Mouse (Mus musculus) embryonic facial prominence, embryonic 14.5 days (tissue): ENCODE measurements around the gene Edc4. TPM values are rescaled to one million over a fixed set of nuclear protein-coding genes. Genes with fewer than 3 reads are reported as not detected.
A peak's percentile ranks its signal among the peaks of the same experiment; 100 is the strongest.

Source experiments
- ATAC-seq: fragments of 200-750 bp; cut with Nextera tagmentation; 2 replicates; pipeline ENCODE4 v1.8.0; 2017; ENCODE audit warnings: low read depth, moderate number of reproducible peaks, moderate TSS enrichment
- DNase-seq: peaks from one replicate; pipeline ENCODE4 v3.0.0-alpha.2; 2015; ENCODE audit warnings: low spot score
- H3K27ac ChIP-seq: fragments of 300-500 bp; sonication (generic); replicated peaks from 2 replicates; pipeline ENCODE4 v1.5.1; 2014; ENCODE audit warnings: low read depth, mild to moderate bottlenecking, low read length, moderate library complexity
- H3K27me3 ChIP-seq: fragments of 300-500 bp; sonication (generic); replicated peaks from 2 replicates; pipeline ENCODE4 v1.6.1; 2014; ENCODE audit warnings: low read length; ENCODE audit not compliant: control insufficient read depth, insufficient read depth
- H3K36me3 ChIP-seq: fragments of 300-500 bp; sonication (generic); 2 replicates; pipeline ENCODE4 v1.6.1; 2014; ENCODE audit warnings: low read length, mixed read lengths; ENCODE audit not compliant: control insufficient read depth, insufficient read depth
- H3K4me1 ChIP-seq: fragments of 300-500 bp; sonication (generic); 2 replicates; pipeline ENCODE4 v1.6.1; 2014; ENCODE audit warnings: antibody characterized with exemption, low read length; ENCODE audit not compliant: control insufficient read depth, insufficient read depth
- H3K4me2 ChIP-seq: fragments of 300-500 bp; sonication (generic); 2 replicates; pipeline ENCODE4 v1.6.1; 2014; ENCODE audit warnings: low read depth, mild to moderate bottlenecking, low read length, moderate library complexity, mixed read lengths
- H3K4me3 ChIP-seq: fragments of 300-500 bp; sonication (generic); 2 replicates; pipeline ENCODE4 v1.5.1; 2014; ENCODE audit warnings: low read depth, mild to moderate bottlenecking, low read length
- H3K9ac ChIP-seq: fragments of 300-500 bp; sonication (generic); 2 replicates; pipeline ENCODE4 v1.6.1; 2014; ENCODE audit warnings: low read depth, mild to moderate bottlenecking, low read length, moderate library complexity, mixed read lengths
- H3K9me3 ChIP-seq: fragments of 300-500 bp; sonication (generic); 2 replicates; pipeline ENCODE4 v1.6.1; 2016; ENCODE audit warnings: low read length; ENCODE audit not compliant: control insufficient read depth
- WGBS: fragments of 180-500 bp; shearing (Covaris S2); extraction: QIAGEN DNeasy Blood & Tissue Kit; methylation state at CpG from one replicate; pipeline ENCODE4 v1.1.7; 2014; 5-methylcytosine and 5-hydroxymethylcytosine counted together
- polyA plus RNA-seq: library from polyadenylated mRNA; unstranded; fragments of >200 nt; fragmentation: Nextera tagmentation; extraction: Ambion mirVana; gene quantifications from 2 replicates; pipeline ENCODE4 v1.2.1, GENCODE M21; 2014

Edc4 gene
- polyA plus RNA-seq, 1 experiment from 2014 or later = 35.8 TPM

DNA sequence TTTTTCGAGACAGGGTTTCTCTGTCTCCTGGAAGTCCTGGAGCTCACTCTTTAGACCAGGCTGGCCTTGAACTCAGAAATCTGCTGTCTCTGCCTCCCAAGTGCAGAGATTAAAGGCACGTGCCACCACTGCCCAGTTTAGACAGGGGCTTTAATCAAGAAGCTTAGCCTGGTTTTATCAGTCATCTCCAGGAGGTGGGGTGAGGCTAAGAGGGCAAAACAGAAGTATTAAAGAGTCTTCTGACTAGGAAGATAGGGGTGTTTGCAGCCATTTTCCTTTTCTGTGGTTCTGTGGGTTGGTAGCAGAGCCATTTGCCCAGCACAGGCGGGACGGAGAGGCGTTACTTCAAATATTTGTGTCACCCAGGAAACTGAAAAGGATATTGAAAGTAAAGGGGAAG, 21.4 kb upstream of the Edc4 start:
- peak overlapping the region; percentile 52; the same call in 1 of the 2 replicates for H3K4me2 ChIP-seq
- H3K36me3 ChIP-seq = peaks cover 15% of the 10 kb centered on the region
- 75% methylated on average over 5 of the region's 5 CpGs for WGBS
- H3K27me3 ChIP-seq = no peaks in the 10 kb centered on the region
- H3K27ac ChIP-seq = peak overlapping the region; percentile 84
- no peak overlapping the region for H3K4me3 ChIP-seq
- peaks cover 33% of the 10 kb centered on the region for H3K4me1 ChIP-seq
- no peak for DNase-seq
- no peak for ATAC-seq
- no peak overlapping the region for H3K9ac ChIP-seq
- no peaks in the 10 kb centered on the region for H3K9me3 ChIP-seq

DNA sequence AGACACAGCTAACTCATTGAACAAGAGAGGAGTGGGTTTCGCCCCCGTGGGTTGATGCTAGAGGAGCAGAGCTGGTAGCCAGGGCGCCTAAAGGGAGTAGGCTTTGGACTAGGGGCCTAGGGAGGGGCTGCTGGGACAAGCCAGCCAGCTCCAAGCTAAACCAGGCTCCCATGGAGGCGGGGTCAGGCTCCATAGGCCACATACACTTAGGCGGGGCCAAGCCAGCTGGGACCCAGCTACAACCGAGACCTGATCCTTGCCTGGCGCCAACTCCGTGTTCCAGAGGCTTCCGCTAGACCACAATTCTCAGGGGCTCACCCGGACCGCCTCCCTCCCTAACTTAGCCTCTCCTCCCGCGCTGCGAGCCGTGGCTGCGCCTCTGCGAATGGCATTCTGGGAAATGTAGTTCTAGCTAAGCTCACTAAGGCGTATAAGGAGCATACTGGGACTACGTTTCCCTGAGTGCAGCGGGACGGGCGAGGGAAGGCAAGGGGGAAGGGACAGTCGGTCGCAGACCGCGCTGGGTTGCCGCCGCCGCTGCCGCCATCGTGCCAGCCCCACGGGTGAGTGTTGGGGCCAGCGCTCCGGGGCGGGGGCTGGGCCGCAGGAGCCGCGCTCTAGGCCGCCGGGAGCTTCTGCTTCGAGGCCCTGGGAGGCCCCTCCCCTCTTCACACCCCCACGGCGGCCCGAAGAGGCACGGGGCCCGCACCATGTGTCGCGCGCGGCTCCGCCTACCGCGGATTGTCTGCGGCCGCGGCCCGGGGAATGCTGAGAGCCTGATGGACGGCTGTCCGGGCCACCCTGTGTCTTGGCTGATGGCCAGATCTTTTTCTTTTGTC, 20.3 kb upstream of the Edc4 start, which contains the start of gene Nutf2:
Nutf2 (plus strand) TSS at position 438 of the 839 bp plus-strand sequence.
- H3K27me3 ChIP-seq = no peaks in the 10 kb centered on the region
- H3K9me3 ChIP-seq = no peaks in the 10 kb centered on the region
- DNase-seq = peak; percentile 100
- H3K27ac ChIP-seq = peak within 1 kb of the TSS; percentile 84
- H3K4me3 ChIP-seq = peak within 1 kb of the TSS; percentile 96
- under 1% methylated on average over 26 of the region's 59 CpGs for WGBS
- peak within 1 kb of the TSS; percentile 94 for H3K9ac ChIP-seq
- H3K4me1 ChIP-seq = peaks cover 33% of the 10 kb centered on the region
- ATAC-seq = peak; percentile 98
- peaks cover 16% of the 10 kb centered on the region for H3K36me3 ChIP-seq
- H3K4me2 ChIP-seq = peak within 1 kb of the TSS; percentile 84

DNA sequence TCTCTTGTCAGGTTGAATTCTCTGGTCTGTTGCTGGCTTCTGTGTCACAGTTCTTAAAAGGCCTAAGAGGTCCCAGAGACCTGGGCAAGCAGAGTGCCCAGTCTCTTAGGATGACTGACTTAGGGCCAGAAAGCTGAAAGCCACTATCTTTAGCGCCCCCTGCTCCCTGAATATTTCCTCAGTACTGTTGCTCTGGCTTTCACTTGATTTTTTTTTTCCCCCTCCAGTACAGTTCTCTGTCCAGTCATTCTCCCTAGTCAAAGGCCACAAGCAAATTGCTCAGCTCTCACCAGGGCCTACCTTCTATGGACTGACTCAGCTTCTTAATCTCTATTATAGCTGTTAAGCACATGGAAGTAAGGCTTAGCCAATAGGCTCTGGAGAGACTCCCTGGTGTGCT, 18.7 kb upstream of the Edc4 start:
- Histone ChIP-seq H3K4me2 (peak overlapping the region; percentile 84), H3K36me3 (peaks cover 30% of the 10 kb centered on the region), H3K9ac (peak overlapping the region; percentile 94), H3K9me3 (no peaks in the 10 kb centered on the region), H3K27ac (no peak overlapping the region), H3K4me1 (peaks cover 24% of the 10 kb centered on the region), H3K4me3 (peak overlapping the region; percentile 96), H3K27me3 (no peaks in the 10 kb centered on the region)
- 8% methylated on average over 1 of the region's 1 CpGs for whole genome bisulfite sequencing
- DNase-seq (no peak), ATAC-seq (no peak)

DNA sequence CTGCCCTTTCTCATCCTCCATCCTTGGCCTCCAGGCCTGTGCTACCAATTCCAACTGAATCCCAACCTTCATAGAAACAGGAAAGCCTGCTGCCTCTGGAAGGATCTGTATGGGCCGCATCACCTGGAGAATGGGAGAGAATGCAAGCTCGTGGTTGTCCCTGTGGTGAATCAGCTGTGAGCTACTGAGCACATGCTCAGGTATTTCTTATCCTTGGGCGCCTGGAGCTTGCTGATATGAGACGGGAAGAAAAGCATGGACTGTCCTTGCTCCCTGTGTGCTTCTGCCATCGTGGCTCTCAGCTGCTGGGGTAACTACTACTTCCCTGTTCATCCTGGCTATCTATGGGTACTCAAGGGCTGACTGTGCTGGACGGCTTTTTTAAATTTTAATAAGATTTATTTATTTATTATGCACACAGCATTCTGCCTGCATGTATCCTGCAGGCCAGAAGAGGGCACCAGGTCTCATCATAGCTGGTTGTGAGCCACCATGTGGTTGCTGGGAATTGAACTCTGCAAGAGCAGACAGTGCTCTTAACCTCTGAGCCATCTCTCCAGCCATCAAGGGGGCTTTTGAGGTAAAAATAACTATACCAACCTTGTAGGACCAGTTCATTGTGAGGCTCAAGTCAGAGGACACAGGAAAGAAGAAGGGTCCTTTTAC, 14.2 kb upstream of the Edc4 start:
- Histone ChIP-seq H3K9me3 (no peaks in the 10 kb centered on the region), H3K4me2 (no peak overlapping the region), H3K9ac (no peak overlapping the region), H3K4me1 (peaks cover 7% of the 10 kb centered on the region), H3K4me3 (no peak overlapping the region), H3K27ac (no peak overlapping the region), H3K27me3 (no peaks in the 10 kb centered on the region), H3K36me3 (peaks cover 64% of the 10 kb centered on the region)
- ATAC-seq (no peak), DNase-seq (no peak)
- WGBS = 84% methylated on average over 6 of the region's 6 CpGs

DNA sequence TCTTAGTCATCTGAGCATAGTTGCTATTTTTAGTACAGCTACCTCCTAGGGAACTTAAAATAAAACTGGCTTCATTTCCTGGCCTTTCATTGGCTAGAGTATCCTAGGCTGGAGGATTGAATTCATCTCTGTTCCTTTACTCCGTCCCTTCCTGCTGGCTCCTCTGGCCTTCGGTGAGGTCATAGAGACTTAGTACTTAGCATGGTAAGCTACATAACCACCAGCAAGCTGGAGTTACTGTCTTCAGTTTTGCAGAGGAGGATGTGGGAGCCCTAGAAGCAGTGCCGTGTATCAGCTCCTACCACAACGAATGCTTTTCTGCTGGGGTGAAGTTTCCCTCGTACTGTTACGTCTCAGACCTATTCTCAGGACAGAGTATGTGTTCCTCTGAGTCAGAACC, 6.4 kb upstream of the Edc4 start:
- H3K9ac ChIP-seq = no peak overlapping the region
- 77% methylated on average over 6 of the region's 6 CpGs for WGBS
- DNase-seq (no peak), ATAC-seq (no peak)
- no peaks in the 10 kb centered on the region for H3K27me3 ChIP-seq
- no peak overlapping the region for H3K4me2 ChIP-seq
- H3K4me1 ChIP-seq = no peaks in the 10 kb centered on the region
- H3K4me3 ChIP-seq = no peak overlapping the region
- no peaks in the 10 kb centered on the region for H3K9me3 ChIP-seq
- peaks cover 78% of the 10 kb centered on the region for H3K36me3 ChIP-seq
- H3K27ac ChIP-seq = no peak overlapping the region

DNA sequence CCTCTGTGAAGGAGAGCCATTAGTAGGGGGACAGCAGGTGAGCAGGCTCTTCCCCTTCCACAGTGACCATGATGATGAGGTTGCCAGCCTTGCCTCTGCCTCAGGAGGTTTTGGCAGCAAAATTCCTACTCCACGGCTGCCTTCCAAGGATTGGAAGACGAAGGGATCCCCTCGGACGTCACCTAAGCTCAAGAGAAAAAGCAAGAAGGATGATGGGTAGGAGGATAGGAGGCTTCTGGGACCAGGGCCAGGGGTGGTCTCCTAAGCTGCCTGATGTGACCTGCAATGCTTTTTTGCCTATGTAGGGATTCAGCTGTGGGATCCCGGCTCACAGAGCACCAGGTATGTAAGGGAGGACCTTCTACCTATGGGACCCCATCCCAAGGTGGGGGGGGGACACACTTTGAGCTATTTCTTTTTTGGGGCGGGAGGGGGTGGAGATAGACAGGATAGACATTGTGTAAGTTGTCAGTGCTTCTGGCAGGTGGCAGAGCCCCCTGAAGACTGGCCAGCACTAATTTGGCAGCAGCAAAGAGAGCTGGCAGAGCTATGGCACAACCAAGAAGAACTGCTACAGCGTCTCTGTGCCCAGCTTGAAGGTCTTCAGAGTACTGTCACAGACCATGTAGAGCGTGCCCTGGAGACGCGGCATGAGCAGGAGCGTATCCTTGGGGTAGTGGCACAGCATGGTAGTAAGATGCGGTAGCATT, 9.2 kb downstream of the Edc4 start:
- H3K36me3 ChIP-seq = peaks cover 88% of the 10 kb centered on the region
- H3K9me3 ChIP-seq = no peaks in the 10 kb centered on the region
- H3K9ac ChIP-seq = no peak overlapping the region
- 95% methylated on average over 12 of the region's 12 CpGs for WGBS
- H3K27me3 ChIP-seq = no peaks in the 10 kb centered on the region
- H3K4me3 ChIP-seq = no peak overlapping the region
- DNase-seq (no peak), ATAC-seq (no peak)
- H3K27ac ChIP-seq = no peak overlapping the region
- H3K4me1 ChIP-seq = no peaks in the 10 kb centered on the region
- no peak overlapping the region for H3K4me2 ChIP-seq

DNA sequence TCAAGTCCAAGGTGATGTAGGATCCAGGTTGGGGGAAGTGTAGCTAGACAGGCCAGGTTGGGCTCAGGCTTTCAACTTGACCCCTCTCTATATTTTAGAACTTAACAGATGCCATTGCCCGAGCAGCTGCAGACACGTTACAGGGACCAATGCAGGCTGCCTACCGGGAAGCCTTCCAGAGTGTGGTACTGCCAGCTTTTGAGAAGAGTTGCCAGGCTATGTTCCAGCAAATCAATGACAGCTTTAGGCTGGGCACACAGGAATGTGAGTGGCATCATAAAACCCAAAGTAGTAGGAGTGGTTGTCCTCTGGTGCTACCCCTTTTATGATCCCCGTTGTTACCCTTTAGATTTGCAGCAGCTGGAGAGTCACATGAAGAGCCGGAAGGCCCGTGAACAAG, 10.2 kb downstream of the Edc4 start:
- ATAC-seq = no peak
- H3K4me1 ChIP-seq = no peaks in the 10 kb centered on the region
- no peak overlapping the region for H3K9ac ChIP-seq
- no peak overlapping the region for H3K27ac ChIP-seq
- H3K27me3 ChIP-seq = no peaks in the 10 kb centered on the region
- WGBS = 92% methylated on average over 6 of the region's 6 CpGs
- peaks cover 81% of the 10 kb centered on the region for H3K36me3 ChIP-seq
- H3K9me3 ChIP-seq = no peaks in the 10 kb centered on the region
- DNase-seq = no peak
- H3K4me2 ChIP-seq = no peak overlapping the region
- no peak overlapping the region for H3K4me3 ChIP-seq

DNA sequence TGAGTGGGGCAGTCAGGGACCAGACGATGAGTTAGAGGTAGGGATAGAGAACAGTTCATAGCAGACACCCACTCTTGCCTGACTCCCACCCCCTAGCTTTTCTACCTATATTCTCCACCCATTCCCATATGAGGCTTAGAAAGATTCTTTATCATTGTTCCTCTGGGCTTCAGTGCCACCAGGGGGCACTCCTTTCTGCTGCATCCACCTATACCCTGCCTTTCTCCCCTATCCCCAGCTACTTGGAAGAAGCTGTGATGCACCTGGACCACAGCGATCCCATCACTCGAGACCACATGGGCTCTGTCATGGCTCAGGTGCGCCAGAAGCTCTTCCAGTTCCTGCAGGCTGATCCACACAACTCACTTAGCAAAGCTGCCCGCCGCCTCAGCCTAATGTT, 11.8 kb downstream of the Edc4 start:
- Histone ChIP-seq H3K27me3 (no peaks in the 10 kb centered on the region), H3K9me3 (no peaks in the 10 kb centered on the region), H3K4me2 (no peak overlapping the region), H3K27ac (no peak overlapping the region), H3K36me3 (peaks cover 65% of the 10 kb centered on the region), H3K9ac (no peak overlapping the region), H3K4me3 (no peak overlapping the region), H3K4me1 (no peaks in the 10 kb centered on the region)
- no peak for ATAC-seq
- DNase-seq = no peak
- 92% methylated on average over 6 of the region's 6 CpGs for WGBS
